Mouse (Mus musculus): Measurements from ENCODE around the gene Whrn.

- TF ChIP-seq CTCF (IDR thresholded peaks at IDR 0.05; ENCODE audit: low read depth), result no peak
- TF ChIP-seq EP300 (IDR thresholded peaks at IDR 0.05; ENCODE audit: low read depth), result no peak
These were observed 1.3 kb downstream of the Whrn start for GRCm38 (mm10) chr4:63494401-63494966.
